Mouse (Mus musculus) MEL-GATA-1-ER (cell line): Measurements from ENCODE around the gene Trabd.

ENCODE experiments used
- DNase-seq: peaks from one replicate; pipeline ENCODE4 v3.0.0-alpha.2; 2012; ENCODE audit warnings: low read depth; ENCODE audit errors: extremely low read depth

Gene Trabd

DNA sequence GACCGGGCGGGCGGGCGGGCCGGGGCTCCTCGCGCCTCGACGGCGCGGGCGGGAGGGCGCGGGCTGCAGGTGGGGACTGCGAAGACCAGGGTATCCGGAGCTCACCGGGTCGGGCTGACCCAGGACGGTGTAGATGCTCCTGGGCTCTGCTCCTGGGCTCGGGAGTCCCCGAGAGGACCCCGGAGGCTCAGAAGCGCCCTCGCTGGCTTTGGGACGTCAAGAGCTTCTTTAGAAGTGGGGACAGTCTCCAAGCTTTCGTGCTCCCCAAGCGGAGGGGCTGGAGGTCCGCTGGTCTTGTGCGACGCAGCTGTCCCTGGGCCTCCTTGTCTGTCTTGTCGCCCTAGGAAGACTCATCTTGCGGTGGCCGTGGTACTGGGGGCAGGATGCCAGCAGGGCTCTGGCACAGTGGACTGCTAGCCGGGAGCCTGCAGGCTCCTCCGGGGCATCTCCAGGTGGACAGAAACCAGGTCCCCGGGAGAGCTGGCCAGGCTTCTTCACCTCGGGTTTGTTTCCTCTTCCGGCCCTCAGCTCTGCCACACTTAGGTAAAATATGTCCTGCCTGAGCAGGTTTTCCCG lies 1.3 kb downstream of the Trabd start:
- DNase-seq: no peak

DNA sequence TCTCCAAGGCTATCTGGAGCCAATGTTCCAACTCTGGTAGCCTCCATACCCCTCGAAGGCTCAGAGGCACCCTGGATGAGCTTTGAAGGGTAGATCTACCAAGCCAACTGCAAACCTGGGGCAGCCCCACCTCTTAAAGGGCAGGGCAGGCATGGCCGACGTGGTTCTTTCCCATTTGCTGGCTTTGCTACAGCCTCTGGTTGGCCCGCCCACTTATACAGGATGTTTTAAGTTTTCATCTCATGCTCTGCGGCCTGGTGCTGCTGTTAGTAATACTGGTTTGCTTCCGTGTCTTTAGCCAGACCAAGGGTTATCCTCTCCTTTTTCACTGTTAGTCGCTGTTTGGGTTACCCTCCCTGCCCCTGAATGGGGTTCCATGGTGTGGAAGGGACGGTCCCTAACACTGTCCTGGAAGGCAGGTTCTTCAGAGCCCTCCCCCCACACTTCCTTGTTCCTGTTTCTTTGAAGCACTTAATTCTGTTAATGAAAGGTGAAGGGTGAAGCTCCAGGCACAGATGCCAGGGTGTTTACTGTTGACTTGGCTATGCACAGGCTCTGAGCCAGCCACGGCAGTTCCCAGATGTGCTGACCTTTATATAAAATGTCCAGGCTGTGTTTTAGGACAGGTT lies 3.4 kb downstream of the Trabd start:
- DNase-seq: peak; percentile 77

DNA sequence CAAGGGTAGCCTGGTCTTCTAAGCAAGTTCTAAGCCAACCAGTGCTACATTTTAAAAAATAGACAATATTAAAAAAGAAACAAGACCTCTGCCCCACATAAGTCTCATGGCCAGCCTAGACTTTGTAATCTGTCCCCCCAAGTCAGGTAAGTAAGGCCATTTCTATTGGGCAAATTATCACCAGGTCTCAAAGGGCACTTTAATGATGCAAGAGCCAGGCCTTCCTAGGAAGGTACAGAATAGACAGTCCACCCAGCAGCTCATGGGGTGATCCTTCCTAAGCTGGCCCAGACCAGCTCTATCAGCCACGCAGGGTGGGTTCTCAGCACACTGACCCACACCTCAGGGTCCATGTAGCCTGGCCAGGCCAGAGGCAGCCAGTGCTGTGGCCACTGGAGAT lies 9.0 kb downstream of the Trabd start:
- DNase-seq: no peak

DNA sequence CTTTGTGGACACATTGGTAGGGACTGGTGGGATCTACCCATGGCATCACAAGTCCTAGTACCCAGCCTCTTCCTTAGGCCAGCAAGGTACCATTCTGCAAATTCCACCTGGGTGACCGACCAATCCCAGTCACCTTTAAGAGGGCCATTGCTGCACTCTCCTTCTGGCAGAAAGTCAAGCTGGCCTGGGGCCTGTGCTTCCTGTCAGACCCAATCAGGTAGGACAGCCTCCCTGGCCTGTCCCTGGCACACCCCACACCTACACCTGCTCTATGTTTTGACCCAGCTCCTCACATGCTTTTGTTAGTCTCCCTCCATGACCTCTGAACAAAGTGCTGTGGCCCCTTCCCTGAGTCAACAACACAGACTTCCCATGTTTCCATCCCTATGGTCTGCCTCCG lies 9.9 kb downstream of the Trabd start:
- no peak for DNase-seq

DNA sequence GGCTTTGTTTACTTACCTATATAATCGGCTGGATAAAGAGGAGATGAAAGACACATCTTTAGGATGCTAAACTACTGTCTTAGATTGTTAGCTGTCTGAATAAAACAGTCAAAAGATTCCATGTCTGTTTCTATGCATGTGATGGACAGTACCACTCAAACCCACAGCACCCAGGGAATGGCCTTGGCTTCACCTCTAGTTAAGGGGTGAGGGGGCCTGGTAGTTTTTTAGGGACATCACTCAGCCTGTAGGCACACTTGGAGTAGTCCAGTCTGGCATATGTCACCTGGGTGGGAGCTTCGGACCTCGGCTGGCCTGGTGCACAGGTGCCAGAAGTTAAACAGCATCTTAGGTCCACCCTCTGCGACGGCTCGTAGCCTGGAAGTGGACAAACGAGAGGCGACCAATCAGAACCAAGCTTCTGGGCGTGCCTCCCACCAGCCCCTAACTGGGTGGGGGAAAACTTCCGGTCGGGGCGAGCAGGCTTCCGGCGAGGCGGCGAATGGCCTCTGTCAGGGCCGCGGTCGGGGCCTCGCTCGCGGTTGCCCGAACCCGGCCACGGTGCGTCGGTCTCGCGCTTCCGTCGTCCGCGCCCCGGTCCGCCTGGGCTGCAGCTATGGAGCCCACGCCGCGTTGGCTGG lies 13.8 kb downstream of the Trabd start, which contains the start of gene Selenoo:
Gene Selenoo (plus strand): TSS at position 478 of the 641 bp plus-strand sequence.
- peak; percentile 65 for DNase-seq

DNA sequence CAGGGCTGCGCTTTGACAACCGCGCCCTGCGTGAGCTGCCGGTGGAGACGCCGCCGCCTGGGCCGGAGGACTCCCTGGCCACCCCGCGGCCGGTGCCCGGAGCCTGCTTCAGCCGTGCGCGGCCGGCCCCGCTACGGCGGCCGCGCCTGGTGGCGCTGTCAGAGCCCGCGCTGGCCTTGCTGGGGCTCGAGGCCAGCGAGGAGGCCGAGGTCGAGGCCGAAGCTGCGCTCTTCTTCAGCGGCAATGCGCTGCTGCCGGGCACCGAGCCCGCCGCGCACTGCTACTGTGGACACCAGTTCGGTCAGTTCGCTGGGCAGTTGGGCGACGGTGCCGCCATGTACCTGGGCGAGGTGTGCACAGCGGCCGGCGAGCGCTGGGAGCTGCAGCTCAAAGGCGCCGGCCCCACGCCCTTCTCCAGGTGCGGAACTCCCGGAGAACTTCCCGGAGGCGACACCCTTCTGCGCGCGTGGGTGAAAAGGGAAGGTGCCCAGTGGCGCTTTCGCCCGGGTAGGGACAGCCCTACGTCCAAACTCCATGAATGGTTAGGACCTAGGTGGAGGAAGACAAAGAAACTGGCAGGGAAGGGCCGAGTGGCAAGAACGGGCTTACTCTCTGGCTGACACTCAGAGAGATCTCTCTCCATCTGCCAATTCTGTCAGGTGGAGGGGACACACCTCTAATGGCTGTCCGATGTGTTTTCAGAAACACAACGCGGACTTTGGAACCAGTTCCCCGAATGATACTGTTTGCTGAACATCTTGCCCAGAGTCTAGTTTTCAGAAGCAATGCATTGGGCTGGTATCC lies 14.5 kb downstream of the Trabd start:
- no peak for DNase-seq

DNA sequence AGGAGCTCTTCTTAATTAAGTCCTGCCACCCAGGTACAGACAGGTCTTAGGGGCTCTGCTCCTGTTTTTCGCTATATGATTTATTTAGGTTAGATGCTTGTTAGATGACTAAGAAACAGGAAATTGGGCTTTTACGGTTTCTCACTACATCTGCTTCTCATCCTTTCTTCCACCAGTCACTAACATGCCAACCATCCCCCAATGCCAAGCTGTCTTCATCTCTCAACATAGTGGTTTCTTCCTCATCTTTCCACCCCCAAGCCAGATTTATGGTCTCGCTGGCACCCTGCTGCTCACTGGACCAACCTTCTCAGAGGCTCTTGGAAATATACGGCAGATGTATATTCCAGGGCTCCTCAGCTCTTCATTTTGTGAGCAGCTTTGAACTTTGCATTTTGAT lies 15.7 kb downstream of the Trabd start:
- no peak for DNase-seq

DNA sequence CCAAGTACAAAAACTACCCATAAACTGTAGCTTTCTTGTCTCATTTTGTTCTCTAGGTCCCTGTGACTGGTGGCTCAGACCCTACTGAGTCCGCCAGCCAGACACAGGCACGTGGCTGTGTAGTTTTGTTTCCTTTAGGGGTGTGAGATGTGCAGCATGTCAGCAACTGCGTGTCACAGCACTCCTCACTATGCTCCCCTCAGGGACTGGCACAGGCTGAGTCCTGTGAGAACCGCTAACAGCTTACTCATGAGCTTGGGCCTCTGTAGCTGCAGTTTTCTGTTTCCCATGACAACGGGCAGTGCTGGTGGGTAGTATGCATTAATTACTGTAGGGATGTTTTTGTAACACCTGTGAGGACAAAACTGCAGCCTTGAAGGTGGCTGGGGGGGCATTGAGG lies 17.3 kb downstream of the Trabd start:
- DNase-seq: no peak

DNA sequence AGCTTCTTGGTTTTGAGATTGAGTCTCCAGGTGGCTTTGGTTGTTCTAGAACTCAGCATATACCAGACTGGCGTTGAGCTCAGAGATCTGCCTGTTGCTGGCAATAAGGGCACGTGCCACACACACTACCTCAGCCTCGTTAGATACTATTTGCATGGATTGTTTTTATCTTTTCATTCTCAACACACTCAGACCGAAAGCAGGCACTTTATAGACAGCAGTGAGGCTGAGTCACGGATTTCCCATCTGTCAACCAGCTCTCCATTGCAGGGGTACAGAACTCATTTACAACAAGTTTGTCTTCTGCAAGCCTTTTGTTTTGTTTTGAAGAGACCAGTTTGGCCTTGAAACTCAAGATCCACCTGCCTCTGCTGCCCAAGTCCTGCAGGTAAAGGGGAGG lies 22.5 kb downstream of the Trabd start:
- no peak for DNase-seq

DNA sequence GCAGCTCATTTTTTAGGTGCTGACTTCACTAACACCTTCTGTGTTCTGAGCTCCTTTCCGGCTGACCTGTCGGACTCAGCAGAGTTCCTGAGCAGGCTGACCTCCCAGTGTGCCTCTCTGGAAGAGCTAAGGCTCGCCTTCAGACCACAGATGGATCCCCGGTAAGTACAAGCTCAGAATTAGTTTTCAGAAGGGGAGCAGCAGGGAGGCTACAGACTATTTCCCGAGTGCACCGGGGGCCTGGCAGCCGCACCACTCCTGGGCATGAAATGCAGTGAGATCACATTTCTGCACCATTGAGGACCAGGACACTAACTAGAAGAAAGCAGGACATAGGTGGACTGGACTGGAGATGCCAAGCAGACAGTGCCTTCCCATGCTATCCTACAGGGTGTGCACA lies 23.7 kb downstream of the Trabd start:
- no peak for DNase-seq

DNA sequence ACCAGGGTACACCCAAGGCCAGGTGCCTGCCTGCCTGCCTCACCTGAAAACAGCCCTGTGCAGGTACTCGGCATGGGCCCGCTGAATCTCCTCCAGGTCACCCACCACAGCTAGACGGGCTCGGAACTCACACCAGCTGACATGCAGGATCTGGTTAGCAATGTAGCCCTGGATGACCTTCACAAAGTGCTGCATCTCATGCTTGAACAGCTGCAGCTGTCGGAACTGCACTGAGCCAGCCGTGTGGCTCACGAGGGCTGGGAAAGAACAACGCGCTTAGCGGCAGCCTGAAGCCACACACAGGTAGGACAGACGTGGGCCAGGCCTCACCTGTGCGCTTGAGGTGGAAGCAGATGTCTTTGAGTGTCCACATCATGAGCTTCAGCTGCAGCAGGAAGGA lies 25.9 kb downstream of the Trabd start:
- DNase-seq: no peak

DNA sequence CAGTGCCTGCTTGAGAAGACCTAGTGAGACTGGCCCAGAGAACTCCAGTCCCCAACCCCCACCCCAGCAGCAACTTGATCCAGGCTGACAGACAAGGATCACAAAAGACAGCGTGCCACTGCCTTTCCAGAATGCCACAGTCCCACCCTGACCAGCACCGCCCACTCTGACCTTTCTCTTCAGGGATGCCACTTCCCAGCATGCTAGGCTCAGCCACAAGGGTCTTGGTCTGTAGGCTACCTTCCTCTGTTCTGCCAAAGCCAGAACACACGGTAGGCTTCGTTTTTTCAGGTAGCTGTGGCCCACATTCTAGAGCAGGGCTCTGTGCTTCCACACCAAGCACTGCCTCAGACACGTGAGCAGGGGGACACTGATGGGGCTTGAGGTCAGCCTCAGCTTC lies 27.7 kb downstream of the Trabd start:
- DNase-seq: no peak

DNA sequence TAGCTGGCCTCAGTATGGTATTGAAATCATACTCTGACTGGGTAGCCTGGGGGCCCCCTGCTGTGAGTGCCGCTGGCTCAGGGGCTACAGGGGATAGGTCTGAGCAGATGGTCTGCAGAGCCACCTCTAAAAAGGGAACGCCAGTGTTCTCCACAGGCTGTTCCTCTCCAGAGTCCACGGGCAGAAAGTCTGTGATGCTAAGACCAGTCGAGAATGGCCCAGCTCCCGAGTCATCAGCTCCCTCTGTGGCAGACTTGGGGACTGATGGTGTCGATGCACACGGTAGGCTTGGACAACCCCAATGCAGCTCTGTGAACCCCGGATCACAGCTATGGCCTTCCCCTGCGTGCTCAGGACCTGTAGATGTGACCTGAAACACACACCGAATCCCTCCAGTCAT lies 29.0 kb downstream of the Trabd start:
- no peak for DNase-seq

DNA sequence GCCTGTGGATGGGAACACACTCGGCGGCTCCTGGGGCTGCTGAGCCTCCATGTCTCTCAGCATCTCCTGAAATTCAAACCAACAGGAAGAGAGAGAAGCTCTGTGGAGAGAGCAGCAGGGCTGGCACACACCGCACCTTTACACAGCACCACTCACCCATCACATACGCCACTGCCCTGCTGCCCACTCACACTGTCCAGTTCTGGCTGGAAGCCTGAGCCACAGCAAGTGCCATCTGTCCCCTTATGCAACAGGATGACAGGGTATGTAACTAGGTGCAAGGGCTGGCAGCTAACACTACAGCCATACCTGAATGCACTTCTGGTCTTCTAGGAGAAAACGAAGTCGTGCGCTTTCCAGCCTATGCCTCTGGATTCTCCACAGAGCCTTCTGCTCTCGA lies 29.5 kb downstream of the Trabd start:
- DNase-seq: no peak

DNA sequence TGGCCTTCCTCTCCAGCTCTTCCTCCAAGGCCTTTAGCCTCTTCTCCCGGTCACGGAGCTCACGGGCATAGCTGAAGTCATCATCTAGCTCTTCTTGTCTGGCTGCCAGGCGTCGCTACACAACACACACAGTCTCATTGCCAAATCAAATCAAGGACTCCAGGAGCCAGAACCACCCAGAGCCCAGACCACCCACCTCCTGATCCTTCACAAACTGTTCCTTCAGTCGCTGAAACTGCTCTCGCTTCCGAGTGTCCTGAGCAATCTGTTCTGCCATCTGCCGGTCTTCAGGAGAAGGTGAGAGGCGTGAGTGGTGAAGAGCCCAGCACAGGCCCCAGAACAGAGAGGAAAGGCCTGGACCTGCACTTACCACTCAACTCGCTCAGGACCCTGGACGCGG lies 31.1 kb downstream of the Trabd start:
- DNase-seq: no peak

DNA sequence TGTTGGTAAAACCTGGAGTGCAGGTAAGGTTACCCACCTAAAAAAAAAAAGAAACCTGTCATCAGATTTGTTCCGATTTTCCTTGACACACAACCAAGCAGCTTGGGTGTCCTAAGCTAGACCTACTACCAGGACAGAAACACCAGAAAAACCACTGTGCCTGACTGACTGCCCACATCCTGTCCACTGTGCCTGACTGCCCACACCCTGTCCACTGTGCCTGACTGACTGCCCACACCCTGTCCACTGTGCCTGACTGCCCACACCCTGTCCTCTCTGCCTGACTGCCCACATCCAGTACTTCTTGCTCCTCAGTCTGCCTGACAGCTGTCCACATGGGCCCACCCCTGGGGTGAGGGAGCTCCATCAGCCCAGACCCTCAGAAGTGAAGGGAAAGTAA lies 32.1 kb downstream of the Trabd start:
- DNase-seq: no peak

DNA sequence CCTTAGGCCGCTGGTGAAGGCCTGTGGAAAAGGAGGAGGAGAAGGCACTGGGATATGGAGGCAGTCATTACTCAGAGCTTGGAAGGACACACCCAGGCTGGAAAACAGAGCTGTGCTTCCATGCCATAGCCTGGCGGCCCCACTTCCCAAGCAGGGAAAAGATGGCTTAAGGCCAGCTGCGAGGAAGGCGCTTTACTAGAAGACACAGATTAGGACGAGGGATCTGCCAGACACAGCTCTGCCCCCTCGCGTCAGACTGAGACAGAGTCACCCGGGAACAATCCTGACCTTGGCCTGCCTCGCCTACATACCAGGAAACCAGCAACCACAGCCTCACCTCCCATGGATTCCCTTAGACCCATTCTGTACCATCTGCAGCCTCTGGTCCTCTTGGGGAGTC lies 35.2 kb downstream of the Trabd start:
- DNase-seq: no peak

DNA sequence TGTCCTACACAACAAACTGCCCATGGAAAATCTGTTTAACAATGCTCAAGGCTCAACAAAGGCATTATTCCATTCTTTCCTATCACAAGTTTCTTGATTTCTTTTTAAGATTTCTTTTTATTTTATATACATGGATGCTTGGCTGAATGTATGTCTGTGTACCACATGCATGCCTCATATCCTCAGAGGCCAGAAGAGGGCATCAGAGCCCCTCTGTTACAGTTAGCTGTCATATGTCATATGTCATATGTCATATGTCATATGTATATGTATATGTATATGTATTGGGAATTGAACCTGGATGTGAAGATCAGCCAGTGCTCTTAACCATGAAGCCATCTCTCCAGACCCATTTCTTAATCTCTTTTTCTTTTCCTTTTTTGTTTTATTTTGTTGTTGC lies 43.1 kb downstream of the Trabd start:
- DNase-seq: no peak

DNA sequence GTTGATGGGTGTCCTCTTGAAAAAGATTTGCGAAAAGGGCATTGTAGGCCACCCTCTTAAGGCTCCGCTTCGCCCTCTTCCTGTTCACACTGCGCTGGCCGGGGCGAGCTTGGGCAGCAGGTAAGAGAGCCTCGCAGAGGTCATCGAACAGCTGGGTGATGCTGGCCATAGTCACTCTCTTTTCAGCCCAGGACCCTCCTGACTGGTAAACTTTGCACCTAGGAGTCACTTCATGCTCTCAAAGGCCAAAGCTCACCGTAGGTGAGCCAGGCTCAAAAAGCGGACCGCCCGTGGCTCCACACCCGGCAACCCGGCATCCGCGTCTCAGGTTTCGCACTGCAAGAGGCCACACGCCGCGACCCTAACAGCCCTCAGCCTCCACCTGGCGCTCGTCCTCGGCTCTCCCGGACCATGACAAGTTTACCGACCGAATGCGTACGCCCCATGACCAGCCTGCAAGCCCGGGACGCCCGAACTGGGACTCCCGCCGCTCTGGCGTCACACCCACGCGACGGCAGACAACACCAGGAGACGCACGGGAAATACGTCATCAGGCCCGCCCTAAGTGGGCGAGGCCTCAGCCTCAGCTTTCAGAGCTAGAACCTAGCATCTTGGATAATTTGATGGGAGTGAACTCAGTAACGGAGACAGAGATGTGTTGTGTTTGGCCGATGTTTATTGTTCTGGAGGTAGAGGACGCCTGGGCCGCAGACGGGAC lies 47.9 kb downstream of the Trabd start, which contains the start of gene Tubgcp6:
Gene Tubgcp6 (minus strand): TSS at position 464 of the 718 bp plus-strand sequence.
- peak; percentile 78 for DNase-seq

DNA sequence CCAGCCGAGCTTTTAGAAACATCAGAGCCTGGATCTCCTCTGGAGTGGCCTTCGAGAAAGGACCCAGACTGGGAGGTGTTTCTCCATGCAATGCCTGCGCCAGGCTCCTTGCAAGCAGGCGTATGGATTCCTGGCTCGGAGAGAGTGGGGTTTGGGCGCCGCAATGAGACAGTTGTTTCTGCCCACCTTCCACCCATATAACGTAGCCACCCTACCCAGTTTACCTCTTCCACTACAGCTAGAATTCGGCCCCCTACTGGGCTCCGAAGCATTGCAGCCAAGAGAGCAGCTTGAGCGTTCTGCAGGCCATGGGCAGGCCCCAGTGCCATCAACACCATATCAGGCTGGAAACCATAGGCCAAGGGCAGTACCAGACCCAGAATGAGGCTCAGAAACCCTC lies 48.7 kb downstream of the Trabd start:
- no peak for DNase-seq

DNA sequence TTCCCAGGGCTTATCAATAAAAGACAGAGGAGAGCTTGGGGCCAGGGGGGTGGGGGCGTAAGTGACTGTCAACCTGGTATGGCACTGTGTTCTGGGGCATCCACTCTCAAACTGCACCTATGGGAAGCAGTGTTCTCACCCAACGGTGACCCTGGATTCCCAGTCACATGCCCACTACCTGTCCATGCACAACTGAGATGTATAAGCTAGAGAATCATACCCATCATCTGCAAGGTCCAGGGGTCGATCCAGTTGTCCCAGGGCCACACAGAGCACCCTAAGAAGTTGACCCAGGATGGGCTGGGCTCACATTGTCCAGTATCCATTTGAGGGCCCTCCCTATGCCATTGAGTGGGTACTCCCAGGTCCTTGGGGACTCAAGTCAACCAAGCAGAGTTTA lies 49.4 kb downstream of the Trabd start:
- DNase-seq: no peak

DNA sequence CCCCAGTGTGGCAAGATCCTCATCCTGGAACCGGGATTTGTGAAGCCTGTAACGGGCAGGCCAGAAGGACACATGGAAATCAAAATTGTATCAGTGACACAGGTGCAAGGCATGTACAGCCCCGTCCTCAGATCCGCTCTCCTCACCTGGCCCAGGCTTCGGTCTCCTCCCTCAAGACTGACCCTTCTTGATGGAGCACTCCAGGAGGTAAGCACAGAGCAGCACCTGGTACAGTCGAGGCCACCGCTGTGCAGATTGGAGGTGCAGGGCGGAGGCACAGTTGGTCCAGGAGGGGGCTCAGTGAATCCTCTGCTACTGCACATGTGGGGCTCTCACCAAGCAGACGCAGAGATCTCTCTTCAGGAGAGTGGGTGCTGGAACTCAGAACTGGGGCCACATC lies 50.4 kb downstream of the Trabd start:
- no peak for DNase-seq
